Mouse (Mus musculus) kidney, adult 2 months (tissue): ENCODE data around the gene Pou3f3.

ENCODE experiments used
- CTCF ChIP-seq: fragments of 200-500 bp; conservative IDR thresholded peaks from 2 replicates; pipeline ENCODE4 v1.5.1; 2011; ENCODE audit warnings: low read depth, mild to moderate bottlenecking, control low read depth, low read length, moderate library complexity, mixed read lengths; ENCODE audit not compliant: insufficient read depth, insufficient read length
- POLR2A ChIP-seq: fragments of 200-500 bp; IDR thresholded peaks from one replicate; pipeline ENCODE4 v1.6.1; 2011; ENCODE audit warnings: low read depth, low read length, control low read depth

GRCm38 (mm10) chr1:42714016-42714931 lies 18.7 kb downstream of the Pou3f3 start:
- peak; percentile 58 for TF ChIP-seq CTCF
- TF ChIP-seq POLR2A: peak; percentile 39
